Mouse (Mus musculus): Measurements from ENCODE around the gene Ctcfl.

Gene Ctcfl

GRCm38 (mm10) chr2:173048041-173048745, 71.1 kb downstream of the Ctcfl start:
- no peak for DNase-seq (ENCODE audit: low read depth)

- DNase-seq (ENCODE audit: low read depth), result no peak
These were observed 71.9 kb downstream of the Ctcfl start for GRCm38 (mm10) chr2:173047471-173047870.

GRCm38 (mm10) chr2:173046582-173047297, 72.6 kb downstream of the Ctcfl start:
- no peak for DNase-seq (ENCODE audit: low read depth)

- DNase-seq (ENCODE audit: low read depth), result no peak
These were observed 74.9 kb downstream of the Ctcfl start for GRCm38 (mm10) chr2:173044198-173044970.
